Mouse (Mus musculus): ENCODE data around the gene Irak3. TPM values are rescaled to one million over a fixed set of nuclear protein-coding genes. Genes with fewer than 3 reads are reported as not detected.

Irak3 gene
- 0.28 and 0.66 TPM in 2 replicates for polyA plus RNA-seq (2015; fragmentation: Nextera tagmentation; extraction: Ambion mirVana)

GRCm38 (mm10) chr10:120201961-120202402 lies at the start of gene Irak3:
Irak3 (minus strand) TSS chr10:120202130.

GRCm38 (mm10) chr10:120226871-120227661 lies 25.1 kb upstream of the Irak3 start, which contains the start of gene Llph:
Llph (plus strand) TSS chr10:120227070.

GRCm38 (mm10) chr10:120201131-120201921 lies 604 bp downstream of the Irak3 start, which contains the start of gene Tmbim4:
Tmbim4 (plus strand) TSS chr10:120201590.

GRCm38 (mm10) chr10:120112507-120113396 lies 89.2 kb downstream of the Irak3 start, which contains the start of gene Helb:
Helb (minus strand) TSS chr10:120112987.

Other genes starting within 250 kb of the Irak3 start
- 2.3 and 3.0 TPM in 2 replicates for gene Helb, start 89.1 kb downstream of the Irak3 start, polyA plus RNA-seq (2015; fragmentation: Nextera tagmentation; extraction: Ambion mirVana)
- gene Tmbim4, start 540 bp downstream of the Irak3 start, polyA plus RNA-seq (2015; fragmentation: Nextera tagmentation; extraction: Ambion mirVana), result 145 and 146 TPM in 2 replicates
- 38.3 and 39.1 TPM in 2 replicates for gene Llph, start 24.9 kb upstream of the Irak3 start, polyA plus RNA-seq (2015; fragmentation: Nextera tagmentation; extraction: Ambion mirVana)